ENCODE assay signal across 11 mouse cellular contexts in the genomic region with DNA sequence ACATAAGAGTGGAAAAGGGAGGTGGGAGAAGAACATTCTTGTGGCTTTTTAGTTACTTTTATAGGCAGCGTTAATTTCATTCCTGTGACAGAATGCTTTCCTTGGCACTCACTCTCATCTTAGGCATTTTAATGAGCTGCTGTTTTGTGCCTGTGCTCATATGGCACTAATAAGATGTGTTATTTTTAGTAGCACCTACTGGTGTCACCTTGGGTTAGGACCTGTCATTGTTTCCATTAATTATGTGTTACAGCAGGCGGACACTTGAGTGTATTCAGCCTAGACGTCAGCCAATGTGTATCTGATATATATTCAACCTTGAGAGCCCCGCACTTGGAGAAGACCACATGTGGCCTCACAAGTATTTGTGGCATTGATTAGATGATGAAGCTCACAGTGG.
DNase-seq lines count a peak whose midpoint lies in the region; ATAC-seq and TF ChIP-seq lines count a peak whose summit lies in the region.
"Had no signal": no experiment of that assay in that cellular context is flagged by ENCODE, and none has a peak within 500 bp of the region (broad histone marks: within the 10 kb centered on the region; RNA-seq: fewer than 3 reads in every experiment).

No protein-coding gene starts in this region.

- H3K27ac ChIP-seq in lung, embryonic 16.5 days (ENCODE audit: low read length) = peak overlapping the region; percentile 12
- peak overlapping the region; percentile 84 for H3K27ac ChIP-seq in heart, postnatal 0 days (ENCODE audit: low read depth)
- H3K27ac ChIP-seq: hindbrain, embryonic 15.5 days; liver, embryonic 15.5 days had no signal

- H3K4me3 ChIP-seq in lung, embryonic 16.5 days (ENCODE audit: low read length) = no peak overlapping the region
- no peak overlapping the region; the same call in 1 of the 2 replicates for H3K4me3 ChIP-seq in heart, postnatal 0 days (ENCODE audit: low read depth, low read length)
- H3K4me3 ChIP-seq: hindbrain, embryonic 15.5 days; liver, embryonic 15.5 days had no signal

- 36% methylated on average over 4 of the region's 4 CpGs for WGBS in lung, embryonic 16.5 days
- WGBS in heart, postnatal 0 days = 28% methylated on average over 4 of the region's 4 CpGs

- peaks cover 65% of the 10 kb centered on the region for H3K4me1 ChIP-seq in lung, embryonic 16.5 days (replicated peaks; ENCODE audit: control insufficient read depth, insufficient read depth, low read length)
- peaks cover 74% of the 10 kb centered on the region for H3K4me1 ChIP-seq in heart, postnatal 0 days (ENCODE audit: control insufficient read depth, insufficient read depth)

- H3K4me2 ChIP-seq in lung, embryonic 16.5 days (ENCODE audit: low read depth, low read length) = peak overlapping the region; percentile 54
- peak overlapping the region; percentile 57 for H3K4me2 ChIP-seq in heart, postnatal 0 days (ENCODE audit: low read depth, low read length)
- H3K4me2 ChIP-seq: hindbrain, embryonic 15.5 days; liver, embryonic 15.5 days had no signal

- ATAC-seq in lung, embryonic 16.5 days (ENCODE audit: low read depth) = no peak
- peak; percentile 12; the same call in 1 of the 2 replicates for ATAC-seq in heart, postnatal 0 days (ENCODE audit: insufficient read depth, low read depth)

- H3K27me3 ChIP-seq in lung, embryonic 16.5 days (ENCODE audit: control insufficient read depth, insufficient read depth, low read depth, low read length) = no peaks in the 10 kb centered on the region
- no peaks in the 10 kb centered on the region for H3K27me3 ChIP-seq in heart, postnatal 0 days (ENCODE audit: control insufficient read depth, insufficient read depth, low read length)
- H3K27me3 ChIP-seq: hindbrain, embryonic 15.5 days; liver, embryonic 15.5 days had no signal

- H3K36me3 ChIP-seq in lung, embryonic 16.5 days (ENCODE audit: control insufficient read depth, insufficient read depth, low read length) = no peaks in the 10 kb centered on the region
- H3K36me3 ChIP-seq in heart, postnatal 0 days (replicated peaks; ENCODE audit: control insufficient read depth, insufficient read depth, low read length) = peaks cover 20% of the 10 kb centered on the region; the same call in 1 of the 2 replicates
- H3K36me3 ChIP-seq: hindbrain, embryonic 15.5 days had no signal

- intact Hi-C loops in heart, postnatal 14 days (cut with DNase I) = loop anchor here (5.0 kb wide), 1 partner anchor 274 kb away; no protein-coding TSS in a partner anchor

- H3K9me3 ChIP-seq in lung, embryonic 16.5 days (ENCODE audit: control insufficient read depth, low read length) = no peaks in the 10 kb centered on the region
- H3K9me3 ChIP-seq in heart, postnatal 0 days (replicated peaks; ENCODE audit: control insufficient read depth, low read length) = no peaks in the 10 kb centered on the region
- H3K9me3 ChIP-seq: hindbrain, embryonic 15.5 days; liver, embryonic 15.5 days had no signal

- peak; percentile 83 for DNase-seq in heart, adult 11 months
- no peak for DNase-seq in heart, postnatal 14 days
- no peak for DNase-seq in lung, postnatal 4 days
- peak; percentile 50 for DNase-seq in heart, postnatal 0 days (ENCODE audit: low spot score)
- no peak for DNase-seq in adrenal gland, adult 2 months
- DNase-seq in thymus, postnatal 4 days = no peak
- no peak for DNase-seq in layer of hippocampus, postnatal 10 days (ENCODE audit: low spot score in 2 of 2)
- DNase-seq: midbrain, embryonic 14.5 days had no signal

- TF ChIP-seq EP300 in heart, postnatal 0 days (IDR thresholded peaks at IDR 0.05; ENCODE audit: low read depth) = no peak

- no peak for TF ChIP-seq CTCF in heart, postnatal 0 days (IDR thresholded peaks at IDR 0.05; ENCODE audit: low read depth)

- no peak overlapping the region for H3K9ac ChIP-seq in lung, embryonic 16.5 days (ENCODE audit: low read length)
- peak overlapping the region; percentile 61 for H3K9ac ChIP-seq in heart, postnatal 0 days (replicated peaks; ENCODE audit: low read depth, low read length)
- H3K9ac ChIP-seq: hindbrain, embryonic 15.5 days; liver, embryonic 15.5 days had no signal

Comparison
In these comparisons a context has a peak if more than half of its experiments do, and no peak if none do; other contexts are left out.
1. DNase-seq: peak in heart, adult 11 months (single experiment) and heart, postnatal 0 days (single experiment); none in heart, postnatal 14 days (0 of 2), lung, postnatal 4 days (0 of 2), adrenal gland, adult 2 months (single experiment), thymus, postnatal 4 days (single experiment) and layer of hippocampus, postnatal 10 days (0 of 2).